Mouse (Mus musculus) testis, adult 2 months (tissue): Measurements from ENCODE around the gene Cfdp1.

ENCODE experiments used
- CTCF ChIP-seq: fragments of 200-500 bp; IDR thresholded peaks from 2 replicates; pipeline ENCODE4 v1.5.1; 2012; ENCODE audit warnings: low read depth, mild to moderate bottlenecking, inconsistent platforms, low read length, moderate library complexity; ENCODE audit not compliant: control insufficient read depth, insufficient read depth, insufficient replicate concordance
- POLR2A ChIP-seq: fragments of 200-500 bp; IDR thresholded peaks from 2 replicates; pipeline ENCODE4 v1.6.1; 2012; ENCODE audit warnings: low read depth, mild to moderate bottlenecking, inconsistent platforms, low read length, moderate library complexity; ENCODE audit not compliant: control insufficient read depth

GRCm38 (mm10) chr8:111793324-111793917 lies 60.7 kb downstream of the Cfdp1 start:
- no peak for TF ChIP-seq POLR2A
- TF ChIP-seq CTCF: no peak
